In genomic region chr12:102426285-102426684, GRCm38 (mm10) we compare ENCODE assay signal across 13 mouse cellular contexts. TPM values are rescaled to one million over a fixed set of nuclear protein-coding genes. Genes with fewer than 3 reads are reported as not detected.
DNase-seq lines count a peak whose midpoint lies in the region; ATAC-seq and TF ChIP-seq lines count a peak whose summit lies in the region.
"Had no signal": no experiment of that assay in that cellular context is flagged by ENCODE, and none has a peak within 500 bp of the region (broad histone marks: within the 10 kb centered on the region; RNA-seq: fewer than 3 reads in every experiment).

No protein-coding gene starts in this region.

- peak overlapping the region; percentile 23; the same call in 1 of the 2 replicates for H3K4me2 ChIP-seq in liver, embryonic 13.5 days
- H3K4me2 ChIP-seq: hindbrain, embryonic 13.5 days; neural tube, embryonic 12.5 days had no signal

- H3K36me3 ChIP-seq in liver, embryonic 13.5 days: no peaks in the 10 kb centered on the region
- no peaks in the 10 kb centered on the region for H3K36me3 ChIP-seq in thymus, adult 2 months (ENCODE audit: control insufficient read depth, insufficient read depth, low read length)

- peak; percentile 99 for ATAC-seq in liver, embryonic 13.5 days (ENCODE audit: low read depth)
- ATAC-seq: activated CD4-positive, CD25-positive, alpha-beta regulatory T cell, adult 4 months had no signal

- H3K27ac ChIP-seq in liver, embryonic 13.5 days: peak overlapping the region; percentile 82
- H3K27ac ChIP-seq in thymus, adult 2 months (ENCODE audit: control insufficient read depth, insufficient read depth, low read length): no peak overlapping the region
- H3K27ac ChIP-seq: hindbrain, embryonic 13.5 days; layer of hippocampus, adult 2 months; neural tube, embryonic 12.5 days had no signal

- H3K4me3 ChIP-seq in liver, embryonic 13.5 days (replicated peaks): no peak overlapping the region
- no peak overlapping the region for H3K4me3 ChIP-seq in thymus, adult 2 months (ENCODE audit: control insufficient read depth, insufficient read depth, low read length)
- H3K4me3 ChIP-seq: hindbrain, embryonic 13.5 days; layer of hippocampus, adult 2 months; neural tube, embryonic 12.5 days had no signal

- H3K9me3 ChIP-seq in liver, embryonic 13.5 days (replicated peaks): no peaks in the 10 kb centered on the region
- H3K9me3 ChIP-seq: hindbrain, embryonic 13.5 days; neural tube, embryonic 12.5 days had no signal

- TF ChIP-seq CTCF in thymus, adult 2 months (IDR thresholded peaks at IDR 0.05; ENCODE audit: borderline replicate concordance, control insufficient read depth, extremely low read depth, insufficient read depth, low read length, poor library complexity): no peak

- H3K9ac ChIP-seq in liver, embryonic 13.5 days: peak overlapping the region; percentile 49; the same call in 1 of the 2 replicates
- H3K9ac ChIP-seq: hindbrain, embryonic 13.5 days; neural tube, embryonic 12.5 days had no signal

- H3K4me1 ChIP-seq in liver, embryonic 13.5 days (replicated peaks): peaks cover 56% of the 10 kb centered on the region
- peaks cover 3% of the 10 kb centered on the region for H3K4me1 ChIP-seq in thymus, adult 2 months (replicated peaks; ENCODE audit: control insufficient read depth, insufficient read depth, low read length)
- H3K4me1 ChIP-seq: hindbrain, embryonic 13.5 days; neural tube, embryonic 12.5 days had no signal

- DNase-seq in 3134 (ENCODE audit: extremely low read depth, insufficient read length, low spot score): peak; percentile 69
- DNase-seq in 416B (ENCODE audit: low read depth): peak; percentile 99
- peak; percentile 75 for DNase-seq in c-Kit-positive CD71-positive TER-119-negative erythroid progenitor cells, embryonic 14.5 days (ENCODE audit: low read depth)
- peak; percentile 77 for DNase-seq in liver, embryonic 13.5 days
- no peak for DNase-seq in cerebellum, adult 11 months
- DNase-seq in right cerebral cortex, postnatal 36 days (ENCODE audit: low spot score in 2 of 2): no peak
- no peak for DNase-seq in lung, postnatal 25 days (ENCODE audit: low spot score)
- no peak for DNase-seq in thymus, adult 2 months
- DNase-seq: right cerebral cortex, postnatal 4 days had no signal

- H3K27me3 ChIP-seq in liver, embryonic 13.5 days: no peaks in the 10 kb centered on the region
- no peaks in the 10 kb centered on the region for H3K27me3 ChIP-seq in thymus, adult 2 months (ENCODE audit: control insufficient read depth, insufficient read depth, low read length)
- H3K27me3 ChIP-seq: hindbrain, embryonic 13.5 days; neural tube, embryonic 12.5 days had no signal

- TF ChIP-seq POLR2A in thymus, adult 2 months (IDR thresholded peaks at IDR 0.05; ENCODE audit: control insufficient read depth, extremely low read depth, insufficient read depth, low read length, poor library complexity): no peak

- WGBS in liver, embryonic 13.5 days (ENCODE audit: insufficient replicate concordance): 31% methylated on average over 7 of the region's 7 CpGs
- WGBS in thymus, adult 2 months: 96% methylated on average over 7 of the region's 7 CpGs

RNA-seq across cellular contexts. Expression of gene Lgmn, which starts 13.3 kb away (rescaled TPM):
- 55.8 and 59.0 TPM in 2 replicates for polyA plus RNA-seq in liver, embryonic 13.5 days (2015; fragmentation: Nextera tagmentation; extraction: Ambion mirVana)
- 66.8 and 88.9 TPM in 2 replicates for polyA plus RNA-seq in thymus, adult 2 months (2012; rRNA removed)

RNA-seq across cellular contexts. Expression of gene Golga5, which starts 42.6 kb away (rescaled TPM):
- 15.1 and 15.6 TPM in 2 replicates for polyA plus RNA-seq in liver, embryonic 13.5 days (2015; fragmentation: Nextera tagmentation; extraction: Ambion mirVana)
- 13.3 and 14.3 TPM in 2 replicates for polyA plus RNA-seq in thymus, adult 2 months (2012; rRNA removed)

Comparison
In these comparisons a context has a peak if more than half of its experiments do, and no peak if none do; other contexts are left out.
1. DNase-seq: peak in 3134 (single experiment), 416B (single experiment), c-Kit-positive CD71-positive TER-119-negative erythroid progenitor cells, embryonic 14.5 days (single experiment) and liver, embryonic 13.5 days (single experiment); none in cerebellum, adult 11 months (single experiment), right cerebral cortex, postnatal 36 days (0 of 2), lung, postnatal 25 days (single experiment) and thymus, adult 2 months (single experiment).